ENCODE assay signal across 30 mouse cellular contexts in the genomic region with DNA sequence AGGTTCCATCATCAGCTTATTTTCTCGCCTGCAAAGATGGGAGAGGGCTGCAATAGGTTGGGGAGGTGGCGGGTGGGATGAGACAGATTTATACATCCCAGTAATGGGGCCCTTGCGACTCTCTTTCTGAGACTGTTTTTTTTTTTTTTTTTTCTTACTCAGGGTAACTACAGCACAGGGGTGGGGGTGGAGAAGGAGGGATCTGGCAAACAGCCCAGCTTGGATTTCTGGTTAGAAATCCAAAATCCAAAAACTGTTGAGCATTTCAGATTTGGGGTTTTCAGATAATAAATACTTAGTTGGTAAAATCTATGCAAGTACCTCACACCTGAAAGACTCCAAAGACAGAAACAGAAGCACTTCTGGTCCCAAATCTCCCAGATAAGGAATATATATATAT. TPM values are rescaled to one million over a fixed set of nuclear protein-coding genes. Genes with fewer than 3 reads are reported as not detected.
DNase-seq lines count a peak whose midpoint lies in the region; ATAC-seq and TF ChIP-seq lines count a peak whose summit lies in the region.
"Had no signal": no experiment of that assay in that cellular context is flagged by ENCODE, and none has a peak within 500 bp of the region (broad histone marks: within the 10 kb centered on the region; RNA-seq: fewer than 3 reads in every experiment).

No protein-coding gene starts in this region.

- no peaks in the 10 kb centered on the region for H3K9me3 ChIP-seq in lung, postnatal 0 days (ENCODE audit: low read length)
- no peaks in the 10 kb centered on the region for H3K9me3 ChIP-seq in hindbrain, embryonic 10.5 days
- H3K9me3 ChIP-seq: embryonic facial prominence, embryonic 10.5 days; embryonic facial prominence, embryonic 13.5 days; forebrain, embryonic 13.5 days; heart, embryonic 12.5 days; heart, embryonic 15.5 days had no signal

- DNase-seq in cerebellum, postnatal 10 days = peak; percentile 25 to 39
- DNase-seq in cerebellum, adult 8-10 months = no peak
- DNase-seq in layer of hippocampus, adult 2 months (ENCODE audit: low spot score in 2 of 2) = peak; percentile 11 to 54
- DNase-seq in layer of hippocampus, postnatal 10 days (ENCODE audit: low spot score in 2 of 2) = no peak
- DNase-seq in lung, postnatal 0 days (ENCODE audit: low spot score) = no peak
- no peak for DNase-seq in lung, adult 18-20 months
- DNase-seq in brain, embryonic 14.5 days (ENCODE audit: low read depth) = peak; percentile 15
- DNase-seq in hindbrain, embryonic 10.5 days (ENCODE audit: low spot score) = no peak
- DNase-seq: adrenal gland, postnatal 14 days; cerebellum, adult 18-20 months; cerebellum, adult 9-11 months; cerebellum, postnatal 36 days; embryo, embryonic 11 days; forebrain, postnatal 0 days; gastrocnemius, adult 2 months; gastrocnemius, postnatal 14 days; heart, adult 18-20 months; heart, postnatal 10 days; heart, postnatal 36 days had no signal

- no peak for TF ChIP-seq CTCF in layer of hippocampus, adult 2 months (conservative IDR thresholded peaks at IDR 0.05)
- TF ChIP-seq CTCF in lung, postnatal 0 days (IDR thresholded peaks at IDR 0.05) = no peak
- TF ChIP-seq CTCF in brain, embryonic 14.5 days (IDR thresholded peaks at IDR 0.05; ENCODE audit: borderline replicate concordance, extremely low read depth, insufficient read depth, insufficient read length) = no peak

- H3K9ac ChIP-seq in lung, postnatal 0 days (replicated peaks; ENCODE audit: low read depth) = 0 out of 2 replicates have a peak overlapping the region, but pooled peaks have one; percentile 19
- H3K9ac ChIP-seq: embryonic facial prominence, embryonic 13.5 days; forebrain, embryonic 13.5 days; forebrain, postnatal 0 days; heart, embryonic 12.5 days; heart, embryonic 15.5 days; hindbrain, embryonic 14.5 days had no signal

- no peak for TF ChIP-seq POLR2A in brain, embryonic 14.5 days (IDR thresholded peaks at IDR 0.05; ENCODE audit: borderline replicate concordance, extremely low read depth, insufficient read depth, insufficient read length, poor library complexity, severe bottlenecking)

- H3K27ac ChIP-seq in layer of hippocampus, adult 2 months = no peak overlapping the region
- H3K27ac ChIP-seq in lung, postnatal 0 days (ENCODE audit: low read length) = no peak overlapping the region
- no peak overlapping the region for H3K27ac ChIP-seq in hindbrain, embryonic 10.5 days
- H3K27ac ChIP-seq: embryonic facial prominence, embryonic 10.5 days; embryonic facial prominence, embryonic 13.5 days; forebrain, embryonic 13.5 days; gastrocnemius, adult 2 months; heart, embryonic 15.5 days; hindbrain, embryonic 14.5 days; hindbrain, postnatal 0 days had no signal

- no peak for TF ChIP-seq EP300 in lung, postnatal 0 days (IDR thresholded peaks at IDR 0.05)

- no peak for ATAC-seq in lung, postnatal 0 days
- ATAC-seq: forebrain, embryonic 13.5 days; forebrain, postnatal 0 days; hindbrain, postnatal 0 days; inflammation-experienced regulatory T-cells, adult 6 months; Patski had no signal

- H3K4me3 ChIP-seq in layer of hippocampus, adult 2 months = no peak overlapping the region
- no peak overlapping the region for H3K4me3 ChIP-seq in lung, postnatal 0 days (ENCODE audit: low read depth, low read length)
- no peak overlapping the region for H3K4me3 ChIP-seq in hindbrain, embryonic 10.5 days
- H3K4me3 ChIP-seq: embryonic facial prominence, embryonic 10.5 days; embryonic facial prominence, embryonic 13.5 days; erythroblast, embryonic 14.5 days; forebrain, embryonic 13.5 days; gastrocnemius, adult 2 months; heart, embryonic 12.5 days; heart, embryonic 15.5 days had no signal

- no peaks in the 10 kb centered on the region for H3K4me1 ChIP-seq in lung, postnatal 0 days (ENCODE audit: insufficient read depth, low read depth, low read length)
- peaks cover 20% of the 10 kb centered on the region for H3K4me1 ChIP-seq in hindbrain, embryonic 10.5 days (replicated peaks)

- no peak overlapping the region for H3K4me2 ChIP-seq in lung, postnatal 0 days (replicated peaks; ENCODE audit: low read depth, low read length)
- H3K4me2 ChIP-seq: embryonic facial prominence, embryonic 13.5 days; forebrain, embryonic 13.5 days; heart, embryonic 12.5 days; heart, embryonic 15.5 days; hindbrain, embryonic 14.5 days had no signal

- no peaks in the 10 kb centered on the region for H3K27me3 ChIP-seq in lung, postnatal 0 days (replicated peaks; ENCODE audit: insufficient read depth, low read length)
- H3K27me3 ChIP-seq in hindbrain, embryonic 10.5 days (ENCODE audit: insufficient read depth, poor library complexity, severe bottlenecking) = no peaks in the 10 kb centered on the region
- H3K27me3 ChIP-seq: embryonic facial prominence, embryonic 13.5 days; forebrain, embryonic 13.5 days; heart, embryonic 12.5 days; heart, embryonic 15.5 days; Patski had no signal

- WGBS in lung, postnatal 0 days = 45% methylated on average over 3 of the region's 3 CpGs
- 78% methylated on average over 3 of the region's 3 CpGs for WGBS in hindbrain, embryonic 10.5 days

- no peaks in the 10 kb centered on the region for H3K36me3 ChIP-seq in lung, postnatal 0 days (ENCODE audit: insufficient read depth, low read length)
- no peaks in the 10 kb centered on the region for H3K36me3 ChIP-seq in hindbrain, embryonic 10.5 days
- H3K36me3 ChIP-seq: embryonic facial prominence, embryonic 10.5 days; embryonic facial prominence, embryonic 13.5 days; heart, embryonic 12.5 days; heart, embryonic 15.5 days had no signal

RNA-seq across cellular contexts. Expression of a gene that starts 47.6 kb away (rescaled TPM):
- 1 to 10 TPM; 1.3 to 1.7 TPM for total RNA-seq in layer of hippocampus, adult 2 months (2021)
- 1 to 10 TPM in 1 of 2 experiments, under 1 TPM in 1; 0.62 to 1.3 TPM for total RNA-seq in layer of hippocampus, postnatal 10 days (2021)
- polyA plus RNA-seq in lung, postnatal 0 days (2015; fragmentation: Nextera tagmentation; extraction: Ambion mirVana) = 16.6 and 17.1 TPM in 2 replicates
- 0.10 and 0.34 TPM in 2 replicates for polyA plus RNA-seq in brain, embryonic 14.5 days (2012; rRNA removed)
- 0.16 TPM in 1 of 2 replicates, not detected in the other for polyA plus RNA-seq in hindbrain, embryonic 10.5 days (2016; fragmentation: Nextera tagmentation; extraction: Ambion mirVana)
- total RNA-seq: adrenal gland, postnatal 14 days had no signal
- polyA plus RNA-seq: forebrain, embryonic 13.5 days; hindbrain, embryonic 11.5 days; hindbrain, embryonic 14.5 days; inflammation-experienced regulatory T-cells, adult 6 months had no signal

Comparison
In these comparisons a context has a peak if more than half of its experiments do, and no peak if none do; other contexts are left out.
1. DNase-seq: peak in cerebellum, postnatal 10 days (2 of 2), layer of hippocampus, adult 2 months (2 of 2) and brain, embryonic 14.5 days (single experiment); none in cerebellum, adult 8-10 months (single experiment), layer of hippocampus, postnatal 10 days (0 of 2), lung, postnatal 0 days (single experiment), lung, adult 18-20 months (0 of 2) and hindbrain, embryonic 10.5 days (single experiment).
2. RNA of a gene that starts 47.6 kb away (polyA plus RNA-seq): 16.6 to 17.1 TPM in lung, postnatal 0 days; 0.10 to 0.34 TPM in brain, embryonic 14.5 days and 0.16 TPM in hindbrain, embryonic 10.5 days; every median in the first group is over 10 times any median in the second.